Mouse (Mus musculus): Measurements from ENCODE around the gene Tbc1d7. TPM values are rescaled to one million over a fixed set of nuclear protein-coding genes. Genes with fewer than 3 reads are reported as not detected.

Gene Tbc1d7
- polyA plus RNA-seq, 1 experiment from 2014 or later = 33.9 TPM

DNA sequence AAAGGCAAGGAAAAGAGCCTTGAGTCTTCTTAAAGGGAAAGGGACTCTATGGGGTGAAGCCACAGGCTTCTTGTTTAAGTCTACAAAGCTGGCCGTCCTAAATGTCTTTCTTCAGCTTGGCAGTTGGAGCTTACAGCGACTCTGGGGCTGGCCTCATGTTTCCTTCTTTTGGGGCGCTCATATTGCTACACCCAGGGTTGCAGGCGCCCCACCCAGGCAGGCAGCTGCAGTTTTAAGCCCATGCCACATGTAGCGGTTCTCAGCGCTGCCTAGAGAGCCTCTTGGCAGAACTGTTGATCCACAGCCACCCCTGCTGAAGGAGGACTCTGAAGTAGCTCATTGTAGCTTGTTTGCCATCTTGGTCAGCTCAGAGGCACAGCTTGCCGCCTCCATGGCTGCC lies 28.0 kb upstream of the Tbc1d7 start:
- H3K4me1 ChIP-seq (ENCODE audit: control insufficient read depth, insufficient read depth, low read length) = 0 out of 2 replicates have a peak, but pooled peaks cover 6% of the 10 kb centered on the region
- no peaks in the 10 kb centered on the region for H3K9me3 ChIP-seq (ENCODE audit: control insufficient read depth, low read length)
- no peak overlapping the region for H3K4me3 ChIP-seq (ENCODE audit: low read length)
- no peak for ATAC-seq
- 85% methylated on average over 7 of the region's 7 CpGs for WGBS
- no peaks in the 10 kb centered on the region for H3K27me3 ChIP-seq (replicated peaks; ENCODE audit: control insufficient read depth, insufficient read depth, low read length)
- no peak overlapping the region for H3K9ac ChIP-seq (ENCODE audit: low read depth, low read length)
- H3K27ac ChIP-seq (ENCODE audit: low read length) = no peak overlapping the region
- no peaks in the 10 kb centered on the region for H3K36me3 ChIP-seq (ENCODE audit: control insufficient read depth, insufficient read depth, low read length)
- H3K4me2 ChIP-seq (ENCODE audit: low read depth, low read length) = no peak overlapping the region

DNA sequence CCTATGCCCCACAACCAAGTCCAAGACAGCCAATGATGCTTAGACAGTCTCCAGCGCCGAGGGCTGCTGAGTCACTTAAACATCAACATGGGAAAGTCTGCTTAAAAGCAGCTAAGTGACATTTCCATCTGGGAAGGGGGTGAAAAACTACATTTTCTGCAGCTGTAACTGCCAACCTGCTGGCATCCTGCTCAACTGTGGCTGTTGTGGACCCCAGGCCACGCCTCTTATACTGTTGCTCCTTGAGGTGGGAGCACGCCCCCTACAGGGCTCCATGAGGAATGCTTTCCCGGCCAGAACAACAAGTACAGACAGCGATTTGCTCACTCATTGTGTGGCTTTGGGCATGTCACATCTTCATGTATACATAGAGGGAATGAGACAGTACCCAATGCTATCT lies 25.9 kb upstream of the Tbc1d7 start:
- 71% methylated on average over 6 of the region's 6 CpGs for WGBS
- H3K27me3 ChIP-seq (replicated peaks; ENCODE audit: control insufficient read depth, insufficient read depth, low read length) = no peaks in the 10 kb centered on the region

DNA sequence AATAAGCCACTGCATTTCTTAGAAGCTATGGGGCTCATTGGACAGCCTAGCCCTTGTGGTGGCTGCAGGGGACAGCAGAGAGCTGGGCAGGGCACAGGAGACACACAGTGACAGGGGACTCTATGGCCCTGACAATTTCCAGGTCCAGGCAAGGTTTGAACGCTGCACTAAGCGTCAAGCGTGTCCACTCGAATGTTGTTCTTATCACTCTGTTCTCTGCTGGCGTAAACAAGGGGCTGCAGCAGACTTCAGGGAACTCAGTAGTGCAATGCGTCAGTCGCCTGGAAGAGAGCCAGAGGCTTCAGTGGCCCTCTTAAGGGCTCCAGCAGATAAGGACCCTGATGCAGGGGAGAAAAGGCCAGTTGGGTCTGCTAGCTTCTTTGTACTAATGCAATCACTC lies 24.7 kb upstream of the Tbc1d7 start:
- H3K27me3 ChIP-seq (replicated peaks; ENCODE audit: control insufficient read depth, insufficient read depth, low read length) = no peaks in the 10 kb centered on the region
- H3K4me1 ChIP-seq (ENCODE audit: control insufficient read depth, insufficient read depth, low read length) = peaks cover 3% of the 10 kb centered on the region; the same call in 1 of the 2 replicates
- no peak overlapping the region for H3K27ac ChIP-seq (ENCODE audit: low read length)
- no peak for ATAC-seq
- no peak overlapping the region for H3K4me3 ChIP-seq (ENCODE audit: low read length)
- H3K9ac ChIP-seq (ENCODE audit: low read depth, low read length) = no peak overlapping the region
- no peak overlapping the region for H3K4me2 ChIP-seq (ENCODE audit: low read depth, low read length)
- WGBS = 29% methylated on average over 7 of the region's 7 CpGs
- H3K36me3 ChIP-seq (ENCODE audit: control insufficient read depth, insufficient read depth, low read length) = no peaks in the 10 kb centered on the region
- H3K9me3 ChIP-seq (ENCODE audit: control insufficient read depth, low read length) = no peaks in the 10 kb centered on the region

More for the DNA sequence above, 25.9 kb upstream of the Tbc1d7 start:
- 0 out of 2 replicates have a peak, but pooled peaks cover 3% of the 10 kb centered on the region for H3K4me1 ChIP-seq (ENCODE audit: control insufficient read depth, insufficient read depth, low read length)
- no peak overlapping the region for H3K27ac ChIP-seq (ENCODE audit: low read length)
- no peak for ATAC-seq
- H3K4me2 ChIP-seq (ENCODE audit: low read depth, low read length) = no peak overlapping the region
- H3K36me3 ChIP-seq (ENCODE audit: control insufficient read depth, insufficient read depth, low read length) = no peaks in the 10 kb centered on the region
- no peak overlapping the region for H3K4me3 ChIP-seq (ENCODE audit: low read length)
- no peaks in the 10 kb centered on the region for H3K9me3 ChIP-seq (ENCODE audit: control insufficient read depth, low read length)
- no peak overlapping the region for H3K9ac ChIP-seq (ENCODE audit: low read depth, low read length)

DNA sequence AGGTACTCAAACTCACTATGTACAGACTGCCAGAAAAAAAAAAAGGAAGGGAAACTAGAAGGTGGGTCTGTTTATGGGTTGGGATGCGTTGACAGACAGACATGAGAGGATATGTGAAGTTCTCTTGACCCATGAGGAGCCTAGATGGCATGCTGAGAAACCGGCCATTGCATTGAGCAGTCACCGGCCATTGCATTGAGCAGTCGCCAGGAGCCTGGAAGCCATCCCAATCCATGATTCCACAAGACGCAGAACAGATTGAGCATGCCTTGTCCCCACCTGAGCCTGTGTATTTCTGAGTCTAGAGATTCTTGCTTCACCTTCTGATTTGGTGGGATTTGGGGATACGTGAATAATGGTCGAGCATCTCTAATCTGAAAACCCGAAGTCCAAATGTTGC lies 22.6 kb upstream of the Tbc1d7 start:
- Histone ChIP-seq H3K4me2 (ENCODE audit: low read depth, low read length) (no peak overlapping the region), H3K9ac (ENCODE audit: low read depth, low read length) (no peak overlapping the region), H3K36me3 (ENCODE audit: control insufficient read depth, insufficient read depth, low read length) (no peaks in the 10 kb centered on the region), H3K4me1 (ENCODE audit: control insufficient read depth, insufficient read depth, low read length) (peaks cover 3% of the 10 kb centered on the region; the same call in 1 of the 2 replicates), H3K4me3 (ENCODE audit: low read length) (no peak overlapping the region), H3K27ac (ENCODE audit: low read length) (no peak overlapping the region), H3K27me3 (replicated peaks; ENCODE audit: control insufficient read depth, insufficient read depth, low read length) (no peaks in the 10 kb centered on the region), H3K9me3 (ENCODE audit: control insufficient read depth, low read length) (no peaks in the 10 kb centered on the region)
- no peak for ATAC-seq
- WGBS = 89% methylated on average over 8 of the region's 8 CpGs

DNA sequence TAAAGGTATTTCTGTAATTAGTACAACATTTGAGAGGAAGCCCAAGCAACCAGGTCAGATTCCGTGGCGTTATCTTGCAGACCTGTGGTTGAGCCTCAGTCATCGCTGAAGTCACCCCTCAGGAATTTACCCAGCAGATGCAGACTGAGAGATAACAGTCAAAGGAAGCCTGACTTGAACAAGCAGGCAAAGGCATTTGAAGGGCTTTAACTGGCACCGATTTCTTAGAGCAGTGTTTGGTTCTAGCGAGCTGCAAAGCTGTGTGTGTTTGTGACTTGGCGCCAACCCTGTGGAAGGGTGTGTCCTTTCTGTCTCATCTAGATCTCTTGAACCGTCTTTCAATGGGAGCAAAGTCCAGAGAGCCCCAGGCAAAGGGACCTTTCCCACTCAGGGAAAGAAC lies 22.0 kb upstream of the Tbc1d7 start:
- H3K27ac ChIP-seq (ENCODE audit: low read length) = no peak overlapping the region
- WGBS = 16% methylated on average over 7 of the region's 7 CpGs
- peaks cover 3% of the 10 kb centered on the region; the same call in 1 of the 2 replicates for H3K4me1 ChIP-seq (ENCODE audit: control insufficient read depth, insufficient read depth, low read length)
- H3K9me3 ChIP-seq (ENCODE audit: control insufficient read depth, low read length) = no peaks in the 10 kb centered on the region
- H3K4me3 ChIP-seq (ENCODE audit: low read length) = no peak overlapping the region
- no peaks in the 10 kb centered on the region for H3K36me3 ChIP-seq (ENCODE audit: control insufficient read depth, insufficient read depth, low read length)
- H3K27me3 ChIP-seq (replicated peaks; ENCODE audit: control insufficient read depth, insufficient read depth, low read length) = no peaks in the 10 kb centered on the region
- 0 out of 2 replicates have a peak overlapping the region, but pooled peaks have one; percentile 33 for H3K9ac ChIP-seq (ENCODE audit: low read depth, low read length)
- peak; percentile 56 for ATAC-seq
- H3K4me2 ChIP-seq (ENCODE audit: low read depth, low read length) = no peak overlapping the region

DNA sequence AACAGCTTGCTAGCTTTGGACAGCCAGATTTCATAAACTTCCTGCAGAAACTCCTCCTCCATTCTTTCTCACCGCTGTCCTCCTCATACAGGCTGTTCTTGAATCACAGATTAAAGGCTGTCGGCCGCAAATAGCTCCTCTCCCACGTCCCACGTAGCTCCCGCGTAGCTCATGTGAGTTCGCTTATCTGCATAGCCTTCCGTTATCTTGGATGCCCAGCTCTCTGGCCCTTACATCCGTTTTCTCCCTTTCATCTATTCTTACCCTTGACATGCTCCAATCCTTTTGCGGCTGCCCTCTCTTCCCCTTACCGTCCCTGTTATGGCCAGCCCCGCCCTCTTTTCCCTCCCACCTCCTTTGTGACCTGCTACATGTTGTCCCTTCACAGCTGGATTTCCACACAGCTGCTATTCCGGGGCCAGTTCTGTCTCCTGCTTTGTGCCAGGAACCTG lies 20.5 kb upstream of the Tbc1d7 start:
- Histone ChIP-seq H3K4me2 (ENCODE audit: low read depth, low read length) (peak overlapping the region; percentile 24), H3K9ac (ENCODE audit: low read depth, low read length) (no peak overlapping the region), H3K27me3 (replicated peaks; ENCODE audit: control insufficient read depth, insufficient read depth, low read length) (no peaks in the 10 kb centered on the region), H3K4me1 (ENCODE audit: control insufficient read depth, insufficient read depth, low read length) (peaks cover 3% of the 10 kb centered on the region; the same call in 1 of the 2 replicates), H3K36me3 (ENCODE audit: control insufficient read depth, insufficient read depth, low read length) (no peaks in the 10 kb centered on the region), H3K9me3 (ENCODE audit: control insufficient read depth, low read length) (no peaks in the 10 kb centered on the region), H3K4me3 (ENCODE audit: low read length) (peak overlapping the region; percentile 13), H3K27ac (ENCODE audit: low read length) (no peak overlapping the region)
- ATAC-seq = peak; percentile 46
- WGBS = 5% methylated on average over 14 of the region's 14 CpGs

DNA sequence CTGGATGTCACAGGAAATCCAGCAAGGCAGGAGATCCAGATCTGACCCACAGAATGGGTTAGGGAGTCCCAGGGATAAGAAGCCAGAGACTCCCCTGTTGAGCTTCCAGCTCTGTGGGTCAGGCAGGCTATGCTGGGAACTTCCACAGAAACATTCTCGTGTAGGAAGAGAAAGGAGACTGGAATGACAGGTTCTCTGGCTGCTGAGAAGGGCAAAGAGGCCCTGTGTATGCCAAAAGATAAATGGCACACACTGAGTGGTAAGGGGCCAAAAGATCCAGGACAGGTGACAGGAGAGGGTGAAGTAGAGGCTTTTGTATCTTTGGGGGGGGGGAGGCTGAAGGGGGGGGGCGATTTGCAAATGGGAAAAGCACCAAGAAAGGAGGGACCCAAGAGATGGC lies 20.0 kb upstream of the Tbc1d7 start:
- no peak for ATAC-seq
- Histone ChIP-seq H3K9ac (ENCODE audit: low read depth, low read length) (no peak overlapping the region), H3K27me3 (replicated peaks; ENCODE audit: control insufficient read depth, insufficient read depth, low read length) (no peaks in the 10 kb centered on the region), H3K36me3 (ENCODE audit: control insufficient read depth, insufficient read depth, low read length) (no peaks in the 10 kb centered on the region), H3K27ac (ENCODE audit: low read length) (no peak overlapping the region), H3K9me3 (ENCODE audit: control insufficient read depth, low read length) (no peaks in the 10 kb centered on the region), H3K4me2 (ENCODE audit: low read depth, low read length) (peak overlapping the region; percentile 24; the same call in 1 of the 2 replicates), H3K4me1 (ENCODE audit: control insufficient read depth, insufficient read depth, low read length) (peaks cover 3% of the 10 kb centered on the region; the same call in 1 of the 2 replicates), H3K4me3 (ENCODE audit: low read length) (no peak overlapping the region)
- WGBS = 17% methylated on average over 1 of the region's 2 CpGs

DNA sequence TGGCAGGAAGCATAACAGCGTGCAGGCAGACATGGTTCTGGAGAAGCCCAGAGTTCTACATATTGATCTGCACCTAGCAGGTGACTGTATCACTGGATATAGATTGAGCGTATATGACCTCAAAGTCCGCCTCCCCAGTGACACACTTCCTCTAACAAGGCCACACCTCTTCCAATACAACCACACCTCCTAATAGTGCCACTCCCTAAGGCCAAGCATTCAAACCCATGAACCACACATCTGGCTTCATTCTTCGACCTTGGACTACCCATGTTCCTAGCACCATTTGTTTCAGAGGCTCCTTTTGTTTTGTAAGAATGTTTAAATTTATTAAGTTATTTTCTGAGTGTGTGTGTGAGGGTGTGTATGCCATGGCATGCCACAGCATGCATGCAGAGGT lies 16.4 kb upstream of the Tbc1d7 start:
- H3K36me3 ChIP-seq (ENCODE audit: control insufficient read depth, insufficient read depth, low read length) = no peaks in the 10 kb centered on the region
- WGBS = 92% methylated on average over 4 of the region's 4 CpGs
- no peaks in the 10 kb centered on the region for H3K27me3 ChIP-seq (replicated peaks; ENCODE audit: control insufficient read depth, insufficient read depth, low read length)
- H3K4me3 ChIP-seq (ENCODE audit: low read length) = no peak overlapping the region
- H3K4me1 ChIP-seq (ENCODE audit: control insufficient read depth, insufficient read depth, low read length) = no peaks in the 10 kb centered on the region; the same call in 1 of the 2 replicates
- no peak overlapping the region for H3K27ac ChIP-seq (ENCODE audit: low read length)
- no peak overlapping the region for H3K4me2 ChIP-seq (ENCODE audit: low read depth, low read length)
- no peak overlapping the region for H3K9ac ChIP-seq (ENCODE audit: low read depth, low read length)
- no peak for ATAC-seq
- H3K9me3 ChIP-seq (ENCODE audit: control insufficient read depth, low read length) = no peaks in the 10 kb centered on the region

DNA sequence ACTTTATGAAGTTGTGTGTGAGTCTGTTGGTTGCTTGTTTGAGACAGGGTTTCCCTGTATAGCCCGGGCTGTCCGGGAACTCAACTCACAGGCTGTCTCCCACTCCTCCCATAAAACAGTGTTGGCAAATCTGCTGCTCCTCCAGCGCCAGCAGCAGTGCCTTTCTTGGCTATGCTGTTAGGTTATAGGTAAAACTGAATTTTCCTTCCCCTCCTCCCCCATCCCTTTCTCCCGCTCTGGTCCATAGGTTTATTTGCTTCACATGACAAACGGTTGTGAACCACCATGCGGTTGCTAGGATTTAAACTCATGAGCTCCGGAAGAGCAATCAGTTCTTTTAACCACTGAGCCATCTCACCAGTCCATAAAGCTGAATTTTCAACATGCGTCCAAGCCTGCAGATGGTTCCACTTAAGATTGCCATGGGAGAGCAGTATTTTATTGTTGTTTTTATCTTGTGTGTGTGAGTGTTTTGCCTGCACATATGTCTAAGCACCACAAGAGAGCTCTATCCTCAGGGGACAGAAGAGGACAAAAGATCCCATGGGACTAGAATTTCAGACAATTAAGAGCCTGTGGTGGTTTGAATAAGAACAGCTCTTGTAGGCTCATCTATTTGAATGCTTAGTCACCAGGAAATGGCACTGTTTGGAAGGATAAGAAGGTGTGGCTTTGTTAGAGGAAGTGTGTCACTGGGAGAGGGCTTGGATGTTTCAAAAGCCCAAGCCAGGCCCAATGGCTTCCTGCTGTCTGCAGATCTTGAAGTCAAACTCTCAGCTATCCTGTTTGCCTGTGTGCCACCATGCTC lies 12.2 kb upstream of the Tbc1d7 start:
- no peak overlapping the region for H3K27ac ChIP-seq (ENCODE audit: low read length)
- 35% methylated on average over 8 of the region's 8 CpGs for WGBS
- H3K9ac ChIP-seq (ENCODE audit: low read depth, low read length) = no peak overlapping the region
- no peaks in the 10 kb centered on the region for H3K36me3 ChIP-seq (ENCODE audit: control insufficient read depth, insufficient read depth, low read length)
- H3K4me3 ChIP-seq (ENCODE audit: low read length) = peak overlapping the region; percentile 33
- no peaks in the 10 kb centered on the region for H3K9me3 ChIP-seq (ENCODE audit: control insufficient read depth, low read length)
- peak; percentile 46; the same call in 1 of the 2 replicates for ATAC-seq
- H3K4me1 ChIP-seq (ENCODE audit: control insufficient read depth, insufficient read depth, low read length) = no peaks in the 10 kb centered on the region
- H3K4me2 ChIP-seq (ENCODE audit: low read depth, low read length) = peak overlapping the region; percentile 46
- H3K27me3 ChIP-seq (replicated peaks; ENCODE audit: control insufficient read depth, insufficient read depth, low read length) = no peaks in the 10 kb centered on the region
